Mouse (Mus musculus): ENCODE data around the gene Gm11096.

DNA sequence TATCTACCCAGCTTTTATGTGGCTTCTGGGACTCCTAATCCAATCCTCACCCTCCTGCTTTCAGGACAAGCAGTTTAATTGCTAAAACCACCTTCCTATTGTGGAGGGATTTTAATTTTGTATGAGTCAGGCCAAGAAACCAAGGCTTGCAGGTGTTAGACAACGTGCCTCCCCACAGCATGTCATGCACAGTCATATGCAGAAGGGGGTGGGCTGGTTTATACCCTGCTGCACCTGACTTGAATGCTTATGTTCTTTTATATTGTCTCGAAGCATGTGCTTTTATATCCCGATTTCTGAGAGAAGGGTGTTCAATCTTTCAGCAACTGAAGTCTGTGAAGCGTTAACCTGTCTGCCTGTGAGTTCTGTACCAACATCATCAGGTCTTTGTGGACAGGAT lies 37.3 kb upstream of the Gm11096 start:
- no peak for TF ChIP-seq POLR2A (IDR thresholded peaks at IDR 0.05; ENCODE audit: low read depth, low read length)
- no peak for TF ChIP-seq CTCF (IDR thresholded peaks at IDR 0.05; ENCODE audit: borderline replicate concordance, insufficient read depth, low read length)
